Mouse (Mus musculus): Measurements from ENCODE around the gene BC030870. TPM values are rescaled to one million over a fixed set of nuclear protein-coding genes. Genes with fewer than 3 reads are reported as not detected.
A peak's percentile ranks its signal among the peaks of the same experiment; 100 is the strongest.

The BC030870 gene
- polyA plus RNA-seq, 1 experiment from 2014 or later, result not detected

DNA sequence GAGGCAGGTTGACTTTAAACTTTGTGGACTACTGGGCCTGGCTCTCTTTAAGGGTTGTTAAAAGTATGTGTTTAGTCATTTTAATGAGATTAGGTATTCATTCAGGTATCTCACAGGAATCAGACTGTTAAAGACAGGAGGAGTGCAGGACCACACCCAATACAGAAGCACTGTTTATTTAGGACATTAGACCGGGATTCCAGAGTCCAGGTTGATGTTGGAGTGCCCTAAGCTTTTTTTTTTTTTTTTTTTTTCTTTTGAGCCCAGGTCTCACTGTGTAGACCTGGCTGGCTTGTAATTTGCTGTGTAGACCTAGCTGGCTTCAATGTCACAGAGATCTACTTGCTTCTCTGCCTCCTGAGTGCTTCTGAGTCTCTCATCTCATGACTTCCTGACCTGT lies 3.3 kb downstream of the BC030870 start:
- H3K36me3 ChIP-seq (ENCODE audit: control insufficient read depth, insufficient read depth, low read length), result no peaks in the 10 kb centered on the region
- DNase-seq (ENCODE audit: low spot score), result no peak
- H3K4me3 ChIP-seq (ENCODE audit: low read depth, low read length), result no peak overlapping the region
- H3K4me1 ChIP-seq (ENCODE audit: control insufficient read depth, insufficient read depth, low read length), result no peaks in the 10 kb centered on the region
- no peak for ATAC-seq
- H3K9ac ChIP-seq (ENCODE audit: low read length), result no peak overlapping the region
- H3K9me3 ChIP-seq (replicated peaks; ENCODE audit: control insufficient read depth, low read length), result no peaks in the 10 kb centered on the region
- H3K27me3 ChIP-seq (replicated peaks; ENCODE audit: control insufficient read depth, insufficient read depth, low read length), result no peaks in the 10 kb centered on the region
- H3K4me2 ChIP-seq (ENCODE audit: low read length), result no peak overlapping the region
- 86% methylated on average over 1 of the region's 1 CpGs for WGBS
- no peak overlapping the region for H3K27ac ChIP-seq (ENCODE audit: low read depth, low read length)

DNA sequence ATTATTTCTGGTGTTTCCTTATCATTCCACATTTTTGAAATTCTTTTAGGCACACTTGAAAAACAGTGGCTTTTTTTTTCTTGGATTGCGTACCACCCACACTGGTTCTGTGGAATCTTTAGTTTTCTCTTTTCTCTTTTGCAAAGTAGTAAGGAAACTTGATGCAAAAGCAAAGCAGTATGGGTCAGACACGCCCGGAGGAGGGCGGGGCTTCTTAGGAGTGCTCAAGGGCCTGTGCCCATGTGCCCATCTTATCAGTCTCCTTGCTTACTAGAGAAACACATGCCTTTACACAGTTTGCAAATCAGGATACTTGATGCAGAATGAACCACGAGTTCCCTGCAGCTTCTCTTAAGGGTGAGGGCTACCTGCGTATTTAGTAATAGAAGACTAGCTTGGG lies 17.3 kb downstream of the BC030870 start:
- no peak overlapping the region for H3K4me3 ChIP-seq (ENCODE audit: low read depth, low read length)
- no peak overlapping the region for H3K4me2 ChIP-seq (ENCODE audit: low read length)
- WGBS, result 86% methylated on average over 6 of the region's 6 CpGs
- ATAC-seq, result no peak
- no peaks in the 10 kb centered on the region for H3K4me1 ChIP-seq (ENCODE audit: control insufficient read depth, insufficient read depth, low read length)
- H3K9me3 ChIP-seq (replicated peaks; ENCODE audit: control insufficient read depth, low read length), result no peaks in the 10 kb centered on the region
- no peak for DNase-seq (ENCODE audit: low spot score)
- H3K36me3 ChIP-seq (ENCODE audit: control insufficient read depth, insufficient read depth, low read length), result no peaks in the 10 kb centered on the region
- no peak overlapping the region for H3K9ac ChIP-seq (ENCODE audit: low read length)
- H3K27me3 ChIP-seq (replicated peaks; ENCODE audit: control insufficient read depth, insufficient read depth, low read length), result no peaks in the 10 kb centered on the region
- no peak overlapping the region for H3K27ac ChIP-seq (ENCODE audit: low read depth, low read length)

DNA sequence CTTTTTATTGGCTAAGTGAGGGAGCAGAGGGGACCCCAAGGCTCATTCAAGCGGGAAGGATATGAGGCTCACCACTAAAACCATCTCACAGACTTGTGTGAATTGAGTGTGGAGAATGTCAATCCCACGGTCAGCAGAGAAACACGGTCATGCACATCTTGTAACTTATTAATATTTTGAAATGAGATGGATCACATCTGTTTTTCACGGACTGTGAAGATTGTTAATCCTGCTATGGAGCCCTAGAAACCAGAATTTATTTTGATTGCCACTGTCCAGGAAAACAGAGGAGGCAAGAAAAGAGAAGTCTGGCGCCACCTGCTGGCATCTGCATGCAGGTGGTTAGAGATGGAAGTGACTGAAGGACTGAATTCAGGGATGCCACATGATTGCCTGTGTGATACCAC lies 19.1 kb downstream of the BC030870 start:
- Histone ChIP-seq H3K9me3 (replicated peaks; ENCODE audit: control insufficient read depth, low read length) (no peaks in the 10 kb centered on the region), H3K4me3 (ENCODE audit: low read depth, low read length) (no peak overlapping the region), H3K4me1 (ENCODE audit: control insufficient read depth, insufficient read depth, low read length) (no peaks in the 10 kb centered on the region), H3K27ac (ENCODE audit: low read depth, low read length) (no peak overlapping the region), H3K36me3 (ENCODE audit: control insufficient read depth, insufficient read depth, low read length) (no peaks in the 10 kb centered on the region), H3K4me2 (ENCODE audit: low read length) (no peak overlapping the region), H3K9ac (ENCODE audit: low read length) (no peak overlapping the region), H3K27me3 (replicated peaks; ENCODE audit: control insufficient read depth, insufficient read depth, low read length) (no peaks in the 10 kb centered on the region)
- DNase-seq (ENCODE audit: low spot score) (peak; percentile 83), ATAC-seq (peak; percentile 87)
- WGBS, result 38% methylated on average over 5 of the region's 5 CpGs

DNA sequence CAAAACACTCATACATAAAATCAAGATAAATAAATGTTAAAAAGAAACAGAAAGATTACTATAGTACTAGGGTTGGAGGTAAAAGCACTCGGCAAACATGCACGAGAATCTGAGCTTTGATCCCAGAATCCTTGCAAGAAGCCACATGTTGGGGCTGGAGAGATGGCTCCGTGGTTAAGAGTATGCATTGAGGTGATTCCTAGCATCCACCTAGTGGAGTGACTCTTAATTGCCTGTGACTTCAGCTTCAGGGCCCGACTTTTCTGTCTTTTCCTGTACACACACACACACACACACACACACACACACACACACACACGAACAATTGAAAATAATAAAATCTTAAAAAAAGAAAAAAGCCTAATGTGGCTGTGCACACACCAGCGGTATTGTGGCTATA lies 20.4 kb downstream of the BC030870 start:
- ATAC-seq (no peak), DNase-seq (ENCODE audit: low spot score) (no peak)
- no peak overlapping the region for H3K27ac ChIP-seq (ENCODE audit: low read depth, low read length)
- WGBS, result 81% methylated on average over 6 of the region's 6 CpGs
- no peaks in the 10 kb centered on the region for H3K36me3 ChIP-seq (ENCODE audit: control insufficient read depth, insufficient read depth, low read length)
- no peaks in the 10 kb centered on the region for H3K4me1 ChIP-seq (ENCODE audit: control insufficient read depth, insufficient read depth, low read length)
- no peak overlapping the region for H3K9ac ChIP-seq (ENCODE audit: low read length)
- H3K4me3 ChIP-seq (ENCODE audit: low read depth, low read length), result no peak overlapping the region
- H3K9me3 ChIP-seq (replicated peaks; ENCODE audit: control insufficient read depth, low read length), result no peaks in the 10 kb centered on the region
- H3K27me3 ChIP-seq (replicated peaks; ENCODE audit: control insufficient read depth, insufficient read depth, low read length), result no peaks in the 10 kb centered on the region
- H3K4me2 ChIP-seq (ENCODE audit: low read length), result no peak overlapping the region

DNA sequence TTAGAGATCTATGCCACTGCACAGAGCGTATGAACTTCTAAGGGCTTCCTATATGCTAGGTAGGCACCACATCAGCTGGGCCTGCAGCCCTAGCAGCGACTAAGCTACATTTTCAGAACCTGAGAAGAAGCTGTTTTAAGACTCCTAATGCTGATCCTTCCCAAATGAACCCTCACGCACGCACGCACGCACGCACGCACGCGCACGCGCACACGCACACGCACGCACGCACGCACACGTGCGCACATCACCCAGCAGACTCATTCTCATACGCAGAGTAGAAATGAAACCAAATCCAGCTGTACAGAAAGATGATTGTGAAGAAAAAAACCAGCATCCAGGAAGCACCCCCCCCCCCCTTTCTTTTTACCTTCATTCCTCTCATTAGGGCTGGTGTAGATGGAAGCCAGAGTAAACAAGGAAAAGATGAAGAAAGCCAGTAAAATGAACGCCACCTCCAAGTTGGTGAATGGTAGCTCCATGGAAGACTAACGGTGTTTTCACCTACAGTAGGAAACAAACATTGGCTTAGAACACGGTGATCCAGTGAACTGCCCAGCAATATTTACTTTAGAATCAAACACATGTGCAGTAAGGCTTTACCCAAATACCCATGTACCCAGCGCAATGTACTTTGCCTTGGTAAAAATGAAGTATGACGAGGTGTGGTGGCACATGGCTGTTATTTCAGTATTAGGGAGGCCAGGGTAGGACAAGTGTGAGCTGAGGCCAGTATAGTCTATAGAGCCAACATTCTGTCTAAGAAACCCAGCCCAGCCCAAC lies 21.2 kb downstream of the BC030870 start:
- 95% methylated on average over 25 of the region's 25 CpGs for WGBS

DNA sequence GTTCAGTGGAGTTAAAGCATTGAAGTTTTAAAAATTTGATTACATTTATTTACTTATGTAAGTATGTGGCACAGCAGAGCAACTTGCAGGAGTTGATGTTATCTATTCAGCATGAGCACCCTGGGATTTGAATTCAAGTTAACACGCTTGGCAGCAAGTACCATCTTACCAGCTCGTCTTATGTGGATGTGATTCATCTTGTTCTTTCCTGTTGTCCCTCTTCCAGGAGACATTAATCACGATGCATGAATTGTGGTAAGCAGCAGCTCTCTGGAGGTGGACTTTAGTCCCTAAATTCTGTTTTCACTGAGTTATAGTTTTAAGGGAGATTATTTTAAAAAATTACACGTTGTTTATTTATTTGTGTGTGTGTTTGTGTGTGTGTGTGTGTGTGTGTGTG lies 25.3 kb downstream of the BC030870 start:
- Histone ChIP-seq H3K36me3 (ENCODE audit: control insufficient read depth, insufficient read depth, low read length) (no peaks in the 10 kb centered on the region), H3K4me1 (ENCODE audit: control insufficient read depth, insufficient read depth, low read length) (no peaks in the 10 kb centered on the region), H3K4me2 (ENCODE audit: low read length) (no peak overlapping the region), H3K4me3 (ENCODE audit: low read depth, low read length) (no peak overlapping the region), H3K9ac (ENCODE audit: low read length) (no peak overlapping the region), H3K9me3 (replicated peaks; ENCODE audit: control insufficient read depth, low read length) (no peaks in the 10 kb centered on the region), H3K27me3 (replicated peaks; ENCODE audit: control insufficient read depth, insufficient read depth, low read length) (no peaks in the 10 kb centered on the region), H3K27ac (ENCODE audit: low read depth, low read length) (no peak overlapping the region)
- ATAC-seq, result no peak
- DNase-seq (ENCODE audit: low spot score), result no peak
- 80% methylated on average over 4 of the region's 4 CpGs for WGBS

More for the DNA sequence above, 21.2 kb downstream of the BC030870 start:
- ATAC-seq, result no peak
- Histone ChIP-seq H3K9me3 (replicated peaks; ENCODE audit: control insufficient read depth, low read length) (no peaks in the 10 kb centered on the region), H3K4me1 (ENCODE audit: control insufficient read depth, insufficient read depth, low read length) (no peaks in the 10 kb centered on the region), H3K4me2 (ENCODE audit: low read length) (no peak overlapping the region), H3K27ac (ENCODE audit: low read depth, low read length) (no peak overlapping the region), H3K27me3 (replicated peaks; ENCODE audit: control insufficient read depth, insufficient read depth, low read length) (no peaks in the 10 kb centered on the region), H3K9ac (ENCODE audit: low read length) (no peak overlapping the region), H3K4me3 (ENCODE audit: low read depth, low read length) (no peak overlapping the region), H3K36me3 (ENCODE audit: control insufficient read depth, insufficient read depth, low read length) (no peaks in the 10 kb centered on the region)
- DNase-seq (ENCODE audit: low spot score), result no peak

DNA sequence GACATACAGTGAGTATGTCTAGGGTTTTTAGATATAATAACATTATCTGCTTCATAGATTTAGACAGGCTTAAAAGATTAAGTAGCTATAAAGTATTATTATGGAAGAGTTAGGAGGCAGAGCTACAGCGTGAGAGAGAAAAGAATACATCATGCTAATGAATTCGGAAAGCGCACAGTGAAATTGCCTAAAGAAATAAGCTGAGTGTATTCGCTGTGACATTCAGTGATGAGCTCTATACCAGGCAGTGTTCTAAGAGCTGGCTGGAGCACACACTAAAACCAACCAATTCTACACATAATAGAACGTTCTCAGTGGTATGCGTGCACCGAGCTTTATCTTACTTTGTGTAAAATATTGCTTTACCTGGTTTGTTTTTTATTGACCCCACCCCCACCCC lies 25.7 kb downstream of the BC030870 start:
- no peak overlapping the region for H3K9ac ChIP-seq (ENCODE audit: low read length)
- DNase-seq (ENCODE audit: low spot score) (no peak), ATAC-seq (no peak)
- no peaks in the 10 kb centered on the region for H3K4me1 ChIP-seq (ENCODE audit: control insufficient read depth, insufficient read depth, low read length)
- no peak overlapping the region for H3K4me3 ChIP-seq (ENCODE audit: low read depth, low read length)
- H3K4me2 ChIP-seq (ENCODE audit: low read length), result no peak overlapping the region
- no peaks in the 10 kb centered on the region for H3K36me3 ChIP-seq (ENCODE audit: control insufficient read depth, insufficient read depth, low read length)
- H3K27me3 ChIP-seq (replicated peaks; ENCODE audit: control insufficient read depth, insufficient read depth, low read length), result no peaks in the 10 kb centered on the region
- 60% methylated on average over 7 of the region's 7 CpGs for WGBS
- no peak overlapping the region for H3K27ac ChIP-seq (ENCODE audit: low read depth, low read length)
- no peaks in the 10 kb centered on the region for H3K9me3 ChIP-seq (replicated peaks; ENCODE audit: control insufficient read depth, low read length)

DNA sequence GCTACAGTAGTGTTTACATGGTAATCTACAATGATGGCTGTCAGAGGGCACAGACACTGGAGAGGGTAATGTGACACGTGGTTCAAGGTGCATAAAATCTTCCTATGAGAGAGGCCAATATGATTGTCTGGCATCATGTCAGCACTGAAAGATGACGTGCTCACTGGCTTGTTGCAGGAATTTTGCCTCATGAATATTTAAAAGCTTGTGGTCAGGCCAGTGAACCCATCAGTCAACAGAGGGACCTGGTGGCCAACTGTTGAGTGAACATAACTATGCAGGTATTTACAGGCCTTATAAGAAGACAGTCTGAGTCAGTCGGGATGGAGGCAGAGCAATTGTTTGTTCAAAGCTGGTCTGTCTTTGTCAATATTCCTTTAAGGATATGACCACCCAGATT lies 29.6 kb downstream of the BC030870 start:
- no peak overlapping the region for H3K27ac ChIP-seq (ENCODE audit: low read depth, low read length)
- no peak overlapping the region for H3K9ac ChIP-seq (ENCODE audit: low read length)
- no peak overlapping the region for H3K4me2 ChIP-seq (ENCODE audit: low read length)
- H3K4me3 ChIP-seq (ENCODE audit: low read depth, low read length), result no peak overlapping the region
- 61% methylated on average over 3 of the region's 3 CpGs for WGBS
- no peaks in the 10 kb centered on the region for H3K9me3 ChIP-seq (replicated peaks; ENCODE audit: control insufficient read depth, low read length)
- no peaks in the 10 kb centered on the region for H3K27me3 ChIP-seq (replicated peaks; ENCODE audit: control insufficient read depth, insufficient read depth, low read length)
- no peak for DNase-seq (ENCODE audit: low spot score)
- no peaks in the 10 kb centered on the region for H3K36me3 ChIP-seq (ENCODE audit: control insufficient read depth, insufficient read depth, low read length)
- H3K4me1 ChIP-seq (ENCODE audit: control insufficient read depth, insufficient read depth, low read length), result no peaks in the 10 kb centered on the region
- no peak for ATAC-seq

DNA sequence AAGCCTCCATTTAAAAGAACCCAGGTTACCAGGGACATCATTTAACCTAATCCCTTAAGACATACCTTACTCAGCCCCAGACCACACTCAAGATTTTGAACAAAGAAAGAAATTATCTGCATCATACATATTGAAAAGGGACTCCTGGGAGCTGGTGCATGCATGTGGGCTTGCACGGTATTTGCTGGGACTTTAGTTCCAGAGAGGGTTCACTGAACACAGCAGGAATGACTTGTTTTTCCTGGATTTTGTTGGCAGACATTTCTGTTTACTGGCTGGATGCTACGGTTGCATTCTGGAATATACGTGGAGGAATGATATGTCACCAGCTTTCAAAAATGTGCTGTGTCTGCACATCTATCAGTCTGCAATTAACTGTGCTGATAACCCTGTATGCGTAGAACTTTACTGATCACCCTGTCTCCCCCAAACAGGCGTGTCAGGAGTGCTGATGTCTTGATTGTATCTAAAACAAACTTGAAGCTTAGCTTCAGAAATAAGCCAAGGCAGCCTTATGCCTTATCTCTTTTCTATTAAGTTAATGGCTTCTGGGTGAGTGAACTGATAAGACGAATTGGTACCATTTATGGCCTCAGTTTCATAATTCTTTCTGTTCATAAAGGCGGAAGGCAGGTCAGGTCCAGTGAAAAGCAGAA lies 31.5 kb downstream of the BC030870 start:
- H3K27ac ChIP-seq (ENCODE audit: low read depth, low read length), result no peak overlapping the region
- no peak overlapping the region for H3K9ac ChIP-seq (ENCODE audit: low read length)
- no peaks in the 10 kb centered on the region for H3K9me3 ChIP-seq (replicated peaks; ENCODE audit: control insufficient read depth, low read length)
- WGBS, result 81% methylated on average over 7 of the region's 7 CpGs
- H3K4me1 ChIP-seq (ENCODE audit: control insufficient read depth, insufficient read depth, low read length), result no peaks in the 10 kb centered on the region
- no peaks in the 10 kb centered on the region for H3K27me3 ChIP-seq (replicated peaks; ENCODE audit: control insufficient read depth, insufficient read depth, low read length)
- DNase-seq (ENCODE audit: low spot score), result no peak
- ATAC-seq, result no peak
- H3K4me2 ChIP-seq (ENCODE audit: low read length), result no peak overlapping the region
- no peak overlapping the region for H3K4me3 ChIP-seq (ENCODE audit: low read depth, low read length)
- H3K36me3 ChIP-seq (ENCODE audit: control insufficient read depth, insufficient read depth, low read length), result no peaks in the 10 kb centered on the region

Data from forebrain, embryonic 14.5 days (tissue).